Mouse (Mus musculus) frontal cortex, postnatal 14 days (tissue): ENCODE data around the gene Syngr3.
A peak's percentile ranks its signal among the peaks of the same experiment; 100 is the strongest.
"Not testable (repeated sequence)": the region's sequence is repeated elsewhere in the genome, so short reads cannot be mapped to it uniquely, and the experiment has no call there.

Source experiments
- DNase-seq, 2 experiments: peaks; one replicate each; pipeline ENCODE4 v3.0.0; 2022; ENCODE audit warnings: low spot score in 2 of 2

Gene Syngr3

GRCm38 (mm10) chr17:24676877-24677276, 12.9 kb downstream of the Syngr3 start:
- no peak for DNase-seq

- no peak for DNase-seq
Measured at GRCm38 (mm10) chr17:24676187-24676586, 13.6 kb downstream of the Syngr3 start.

DNA sequence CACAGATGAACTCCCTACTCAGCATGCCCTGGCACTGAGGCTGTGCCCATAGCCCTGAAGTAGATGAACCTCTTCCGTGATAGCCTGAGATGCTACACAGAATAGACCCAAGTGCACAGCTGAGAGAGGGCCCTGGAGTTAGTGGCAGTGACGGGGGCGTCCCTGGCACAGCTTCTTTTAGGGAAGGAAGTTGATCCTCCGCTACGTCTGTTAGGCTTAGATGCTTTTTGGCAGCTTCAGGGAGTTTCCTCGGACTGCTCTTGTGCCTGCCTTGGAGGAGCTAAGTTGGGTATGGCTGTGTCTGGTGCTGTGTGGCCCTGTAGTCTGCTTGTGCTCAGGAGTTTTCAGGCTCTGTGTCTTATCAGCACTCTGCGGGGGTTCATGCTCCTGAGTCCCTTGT, 15.5 kb downstream of the Syngr3 start:
- DNase-seq = no peak

DNA sequence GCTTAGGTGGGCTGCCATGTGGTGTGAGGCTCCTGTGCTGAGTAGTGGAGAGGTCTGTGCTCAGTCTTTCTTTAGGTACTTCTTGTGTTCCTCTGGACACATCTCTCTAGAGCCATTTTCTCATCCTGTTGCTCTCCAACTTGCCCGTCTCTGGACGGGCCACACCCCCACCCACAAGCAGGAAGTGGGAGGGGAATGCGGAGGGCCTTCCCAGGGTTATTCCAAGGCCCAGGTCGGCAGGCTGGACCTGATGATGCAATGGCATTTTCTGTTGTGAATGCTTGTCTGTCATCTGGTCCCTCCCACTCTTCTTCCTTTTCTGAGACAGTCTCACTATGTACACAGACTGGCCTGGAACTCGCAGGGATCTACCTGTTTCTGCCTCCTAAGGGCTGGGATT, 17.6 kb downstream of the Syngr3 start:
- DNase-seq = no peak

DNA sequence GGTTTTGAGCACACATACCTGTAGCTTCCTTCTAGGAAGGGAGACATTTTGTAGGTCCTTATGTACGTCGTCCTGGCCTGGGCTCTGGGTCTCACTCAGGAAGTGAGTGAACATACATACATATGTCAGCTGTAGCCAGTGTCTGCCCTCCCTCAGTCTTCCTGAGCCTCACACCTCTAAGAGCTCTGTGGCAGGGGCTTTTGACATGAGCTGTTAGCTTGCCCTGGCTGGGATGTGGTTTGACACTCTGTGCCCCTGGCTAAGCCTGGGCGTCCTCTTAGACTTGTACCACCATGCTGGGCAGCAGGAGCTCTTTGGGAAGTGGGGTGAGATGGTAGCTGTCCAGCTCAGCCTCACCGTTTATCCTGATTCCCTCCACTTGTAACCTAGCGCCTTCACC, 18.4 kb downstream of the Syngr3 start:
- no peak for DNase-seq

DNA sequence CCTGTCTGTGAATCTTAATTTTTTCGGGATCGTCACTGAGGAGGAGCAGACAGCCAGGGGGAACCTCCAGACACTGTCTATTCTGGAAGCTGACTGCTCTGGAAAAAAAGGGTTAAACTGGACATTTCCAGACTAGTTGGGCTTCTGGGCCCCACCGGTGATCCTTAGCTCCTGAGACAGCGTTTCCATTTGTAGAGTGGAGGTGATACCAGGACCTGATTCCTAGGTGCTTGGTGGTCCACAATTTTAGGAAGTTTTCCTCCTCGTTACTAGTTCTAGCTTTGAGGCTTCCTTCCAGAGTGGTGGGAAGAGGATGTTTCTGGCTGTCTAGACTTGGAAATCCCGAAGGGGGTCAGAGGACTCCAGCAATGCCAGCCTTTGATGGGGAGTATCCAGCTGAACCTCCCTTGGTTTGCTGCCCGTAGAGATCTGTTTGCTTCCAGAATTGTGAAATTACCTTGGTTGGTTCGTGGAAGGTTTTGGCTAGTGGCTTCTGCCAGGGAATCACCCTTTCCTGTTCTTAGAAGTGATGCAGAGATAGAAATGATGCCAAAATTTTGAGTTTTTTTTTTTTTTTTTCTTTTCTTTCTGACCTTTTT, 19.4 kb downstream of the Syngr3 start:
- DNase-seq = no peak

GRCm38 (mm10) chr17:24669545-24670245, 20.1 kb downstream of the Syngr3 start, which contains the start of gene Zfp598:
Gene Zfp598 (plus strand): TSS chr17:24669687.
- DNase-seq = peak; percentile 85 to 89

- not testable (repeated sequence) for DNase-seq
Measured at GRCm38 (mm10) chr17:24669214-24669544, 20.6 kb downstream of the Syngr3 start.

DNA sequence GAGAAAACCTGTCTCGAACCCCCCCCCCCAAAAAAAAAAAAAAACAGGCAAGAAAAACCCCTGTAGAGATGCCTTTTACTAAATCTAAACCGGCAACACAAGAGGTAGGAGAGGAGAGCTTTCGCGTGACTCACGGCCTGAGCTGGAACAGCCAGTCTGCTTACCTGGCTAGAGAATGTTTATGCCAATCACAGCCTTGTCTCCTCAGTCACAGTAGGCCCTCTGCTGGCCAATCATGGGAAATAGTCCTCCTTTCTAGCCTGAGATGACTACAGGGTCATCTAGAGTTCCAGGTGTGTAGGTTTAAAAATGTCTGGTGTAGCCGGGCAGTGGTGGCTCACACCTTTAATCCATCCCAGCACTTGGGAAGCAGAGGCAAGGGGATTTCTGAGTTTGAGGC, 22.3 kb downstream of the Syngr3 start:
- DNase-seq = no peak

DNA sequence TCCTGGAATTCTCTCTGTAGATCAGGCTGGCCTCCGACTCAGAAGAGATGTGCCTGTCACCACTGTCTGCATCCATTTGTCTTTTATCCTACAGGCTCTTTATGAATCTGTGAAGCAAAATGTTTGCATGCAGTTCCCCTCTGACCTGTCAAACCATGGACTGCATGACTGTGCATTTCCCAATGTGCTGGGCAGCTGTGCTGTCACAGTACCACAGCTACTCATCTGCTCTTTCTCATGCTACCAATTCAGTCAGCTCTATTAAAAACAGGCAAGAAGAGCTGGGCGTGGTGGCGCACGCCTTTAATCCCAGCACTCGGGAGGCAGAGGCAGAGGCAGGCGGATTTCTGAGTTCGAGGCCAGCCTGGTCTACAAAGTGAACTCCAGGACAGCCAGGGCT, 22.7 kb downstream of the Syngr3 start:
- DNase-seq = not testable (repeated sequence)

- DNase-seq = no peak
Measured at GRCm38 (mm10) chr17:24658017-24658758, 31.6 kb downstream of the Syngr3 start, which contains the start of gene Npw. Gene Npw (minus strand): TSS chr17:24658457.

- no peak for DNase-seq
Measured at GRCm38 (mm10) chr17:24654969-24655368, 34.8 kb downstream of the Syngr3 start.

DNA sequence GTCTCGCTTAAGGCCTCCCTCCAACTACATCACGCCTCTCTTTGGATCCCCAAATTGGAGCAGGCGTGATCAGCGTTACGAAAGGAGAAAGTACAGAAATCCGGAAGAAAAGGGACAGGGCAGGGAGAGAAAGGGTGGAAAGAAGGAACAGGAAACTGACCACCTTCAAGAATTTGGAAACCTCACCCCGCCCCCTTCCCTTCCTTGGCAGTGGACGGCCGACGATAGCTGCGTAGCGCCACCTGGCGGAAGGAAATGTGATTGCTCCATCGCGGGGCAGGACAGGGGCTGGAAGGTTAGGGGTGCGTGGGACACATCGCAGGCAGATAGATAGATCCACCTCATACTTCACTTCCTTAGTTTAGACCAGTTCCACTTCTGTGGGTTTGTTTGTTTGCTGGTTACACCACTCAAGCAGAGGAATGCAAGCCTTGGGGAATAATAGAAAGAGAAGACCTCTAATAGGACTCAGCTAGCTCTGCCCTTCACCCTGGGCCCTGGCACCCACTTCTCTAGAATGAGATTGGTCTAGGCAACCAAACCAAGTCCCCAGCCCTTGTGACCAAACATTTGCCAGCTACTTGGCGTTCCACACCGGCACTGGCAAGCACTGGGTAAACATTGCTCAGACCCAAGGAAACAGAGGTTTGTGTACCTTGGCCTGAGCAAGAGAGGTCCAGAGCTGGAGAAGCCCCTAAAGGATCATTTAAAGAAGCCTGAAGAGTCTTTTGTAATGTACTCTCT, 35.6 kb downstream of the Syngr3 start:
- DNase-seq = peak in 1 of 2 experiments; percentile 60

DNA sequence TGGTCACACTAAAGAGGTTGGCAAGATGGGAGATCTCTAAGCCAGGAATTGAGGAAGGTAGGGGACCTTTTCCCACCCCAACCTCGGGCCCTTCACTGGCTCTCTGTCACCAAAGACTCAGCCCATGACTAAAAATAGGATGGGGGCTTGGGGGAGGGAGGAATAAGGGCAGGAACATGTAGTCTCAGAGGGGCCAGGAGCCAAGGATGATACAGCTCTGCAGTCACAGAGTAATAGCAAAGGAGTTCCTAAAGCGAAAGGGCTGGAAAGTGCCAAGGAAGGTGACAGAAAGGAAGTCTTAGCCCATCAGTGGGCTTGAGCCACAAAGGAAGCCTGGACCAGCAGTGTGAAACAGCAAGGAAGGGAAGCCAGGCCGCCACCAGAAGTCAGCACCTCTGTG, 37.9 kb downstream of the Syngr3 start:
- no peak for DNase-seq

DNA sequence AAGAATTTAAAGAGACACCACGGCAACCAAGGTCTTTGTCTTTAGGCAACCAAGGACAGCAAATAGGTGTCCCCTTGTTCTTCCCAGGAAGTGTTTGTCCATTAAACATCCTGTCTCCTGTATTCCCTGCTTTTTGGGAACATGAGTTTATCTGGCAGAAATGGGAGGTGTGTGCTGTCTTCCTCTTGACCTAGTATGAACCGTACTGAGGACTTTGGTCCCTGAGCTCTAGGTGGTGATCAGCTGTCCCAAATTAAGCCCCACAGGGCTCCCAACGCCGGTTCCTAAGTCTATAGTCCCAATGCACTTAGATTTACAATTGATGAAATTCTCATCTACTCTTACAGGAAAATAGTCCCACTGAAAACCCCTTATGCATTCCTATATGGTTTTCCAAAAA, 39.0 kb downstream of the Syngr3 start:
- DNase-seq = no peak

DNA sequence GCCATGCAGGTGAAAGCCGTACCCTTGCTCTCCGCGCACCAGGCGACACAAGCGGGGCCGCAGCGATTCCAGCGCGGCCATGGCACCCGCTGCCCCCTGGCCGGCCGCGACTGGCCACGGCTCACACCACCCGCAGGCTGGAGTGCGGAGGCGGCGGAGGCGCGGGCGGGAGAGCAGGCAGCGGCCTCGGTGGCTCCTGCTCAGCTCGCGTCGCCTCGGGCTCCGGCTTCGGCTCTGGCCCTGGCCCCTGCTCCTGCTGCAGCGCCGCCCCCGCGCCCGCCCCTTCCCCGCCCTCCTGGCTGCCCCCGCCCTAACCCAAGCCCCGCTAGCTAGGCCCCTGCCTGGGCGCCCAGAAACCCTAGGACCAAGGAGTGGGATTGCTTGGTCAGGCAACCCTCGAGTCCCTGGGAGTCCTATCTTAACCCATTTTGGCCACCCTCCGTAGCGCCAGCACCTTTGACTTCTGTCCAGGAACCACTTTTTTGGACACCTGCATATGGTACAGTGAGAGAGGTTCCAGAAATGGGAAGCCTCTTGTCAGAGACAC, 39.6 kb downstream of the Syngr3 start, which contains the start of gene Slc9a3r2:
TSS of gene Slc9a3r2 (minus strand) at position 258 of the 547 bp plus-strand sequence.
- DNase-seq = no peak

- peak in 1 of 2 experiments; percentile 31 for DNase-seq
Measured at GRCm38 (mm10) chr17:24649581-24650069, 40.1 kb downstream of the Syngr3 start.

DNA sequence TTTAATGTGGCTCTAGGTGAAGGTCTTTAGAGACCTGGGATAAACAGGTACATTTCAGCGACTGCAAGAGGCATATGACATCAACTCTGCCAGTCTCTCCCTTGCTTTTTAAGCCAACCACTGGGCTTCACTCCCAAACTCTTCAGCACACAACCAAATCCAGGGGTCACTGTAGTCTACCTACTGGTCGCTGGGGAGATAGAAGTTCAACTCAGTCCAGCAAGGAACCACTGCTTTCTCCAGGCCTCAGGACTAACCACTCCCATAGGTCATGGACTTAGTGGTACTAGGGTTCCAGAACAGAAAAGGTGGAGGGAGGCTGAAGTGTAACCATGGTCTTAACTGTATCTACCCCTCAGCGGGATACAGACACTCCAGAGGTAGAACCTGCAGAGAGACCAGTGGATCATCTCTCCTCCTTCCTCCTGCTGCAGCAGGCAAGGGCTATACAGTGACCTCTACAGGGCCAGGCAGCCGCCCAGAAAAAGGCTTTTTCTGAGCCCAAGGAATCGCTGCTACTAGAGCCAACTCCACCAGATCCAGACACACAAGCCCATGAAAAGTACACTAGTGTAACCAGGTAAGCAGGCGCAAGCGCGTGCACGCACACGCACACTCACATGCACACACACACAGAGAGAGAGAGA, 40.9 kb downstream of the Syngr3 start:
- DNase-seq = no peak

GRCm38 (mm10) chr17:24647493-24647892, 42.3 kb downstream of the Syngr3 start:
- DNase-seq = no peak

GRCm38 (mm10) chr17:24646381-24646780, 43.4 kb downstream of the Syngr3 start:
- DNase-seq = no peak

- DNase-seq = no peak
Measured at GRCm38 (mm10) chr17:24645916-24646315, 43.8 kb downstream of the Syngr3 start.
